Mouse (Mus musculus): ENCODE data around the gene Gm29276.
"Not testable (repeated sequence)": the region's sequence is repeated elsewhere in the genome, so short reads cannot be mapped to it uniquely, and the experiment has no call there.

The Gm29276 gene

GRCm38 (mm10) chrY:42582150-42582549 lies at the start of gene Gm29276:
Gm29276 (minus strand) TSS chrY:42582250.
- DNase-seq (ENCODE audit: low spot score) = not testable (repeated sequence)
